Mouse (Mus musculus): ENCODE results near the gene Slc35b3.
A peak's percentile ranks its signal among the peaks of the same experiment; 100 is the strongest.

The Slc35b3 gene

GRCm38 (mm10) chr13:38960063-38961050 is at the start of gene Slc35b3:
Slc35b3 (minus strand) TSS chr13:38960875.
- DNase-seq: peak; percentile 91

GRCm38 (mm10) chr13:39010280-39010679 is 49.6 kb upstream of the Slc35b3 start:
- DNase-seq: no peak

- no peak for DNase-seq
Observed at GRCm38 (mm10) chr13:39003101-39003762, 42.6 kb upstream of the Slc35b3 start.

- DNase-seq: no peak
Observed at GRCm38 (mm10) chr13:39002424-39002823, 41.7 kb upstream of the Slc35b3 start.

GRCm38 (mm10) chr13:39001434-39001833 is 40.8 kb upstream of the Slc35b3 start:
- DNase-seq: no peak

- peak; percentile 25 for DNase-seq
Observed at GRCm38 (mm10) chr13:38998958-38999357, 38.3 kb upstream of the Slc35b3 start.

GRCm38 (mm10) chr13:38992529-38992928 is 31.9 kb upstream of the Slc35b3 start:
- peak; percentile 63 for DNase-seq

GRCm38 (mm10) chr13:38983751-38984150 is 23.1 kb upstream of the Slc35b3 start:
- DNase-seq: no peak

GRCm38 (mm10) chr13:38980900-38981299 is 20.2 kb upstream of the Slc35b3 start:
- DNase-seq: no peak

- no peak for DNase-seq
Observed at GRCm38 (mm10) chr13:38976978-38977377, 16.3 kb upstream of the Slc35b3 start.

GRCm38 (mm10) chr13:38975853-38976252 is 15.2 kb upstream of the Slc35b3 start:
- DNase-seq: no peak

- no peak for DNase-seq
Observed at GRCm38 (mm10) chr13:38972602-38973001, 11.9 kb upstream of the Slc35b3 start.

- no peak for DNase-seq
Observed at GRCm38 (mm10) chr13:38971047-38971446, 10.4 kb upstream of the Slc35b3 start.

- no peak for DNase-seq
Observed at GRCm38 (mm10) chr13:38967518-38967917, 6.8 kb upstream of the Slc35b3 start.

GRCm38 (mm10) chr13:38966922-38967448 is 6.3 kb upstream of the Slc35b3 start:
- no peak for DNase-seq

- no peak for DNase-seq
Observed at GRCm38 (mm10) chr13:38962771-38963170, 2.1 kb upstream of the Slc35b3 start.

- DNase-seq: no peak
Observed at GRCm38 (mm10) chr13:38958037-38958436, 2.6 kb downstream of the Slc35b3 start.

- DNase-seq: no peak
Observed at GRCm38 (mm10) chr13:38946296-38947012, 14.2 kb downstream of the Slc35b3 start.

- DNase-seq: no peak
Observed at GRCm38 (mm10) chr13:38945767-38946166, 14.9 kb downstream of the Slc35b3 start.

- no peak for DNase-seq
Observed at GRCm38 (mm10) chr13:38944951-38945350, 15.7 kb downstream of the Slc35b3 start.

GRCm38 (mm10) chr13:38941786-38942185 is 18.9 kb downstream of the Slc35b3 start:
- no peak for DNase-seq

GRCm38 (mm10) chr13:38941280-38941679 is 19.4 kb downstream of the Slc35b3 start:
- DNase-seq: no peak

- DNase-seq: no peak
Observed at GRCm38 (mm10) chr13:38938433-38938832, 22.2 kb downstream of the Slc35b3 start.

All from retina, postnatal 1 day (tissue).